Mouse (Mus musculus): ENCODE results near the gene Tmem164.
A peak's percentile ranks its signal among the peaks of the same experiment; 100 is the strongest.

Tmem164 gene

DNA sequence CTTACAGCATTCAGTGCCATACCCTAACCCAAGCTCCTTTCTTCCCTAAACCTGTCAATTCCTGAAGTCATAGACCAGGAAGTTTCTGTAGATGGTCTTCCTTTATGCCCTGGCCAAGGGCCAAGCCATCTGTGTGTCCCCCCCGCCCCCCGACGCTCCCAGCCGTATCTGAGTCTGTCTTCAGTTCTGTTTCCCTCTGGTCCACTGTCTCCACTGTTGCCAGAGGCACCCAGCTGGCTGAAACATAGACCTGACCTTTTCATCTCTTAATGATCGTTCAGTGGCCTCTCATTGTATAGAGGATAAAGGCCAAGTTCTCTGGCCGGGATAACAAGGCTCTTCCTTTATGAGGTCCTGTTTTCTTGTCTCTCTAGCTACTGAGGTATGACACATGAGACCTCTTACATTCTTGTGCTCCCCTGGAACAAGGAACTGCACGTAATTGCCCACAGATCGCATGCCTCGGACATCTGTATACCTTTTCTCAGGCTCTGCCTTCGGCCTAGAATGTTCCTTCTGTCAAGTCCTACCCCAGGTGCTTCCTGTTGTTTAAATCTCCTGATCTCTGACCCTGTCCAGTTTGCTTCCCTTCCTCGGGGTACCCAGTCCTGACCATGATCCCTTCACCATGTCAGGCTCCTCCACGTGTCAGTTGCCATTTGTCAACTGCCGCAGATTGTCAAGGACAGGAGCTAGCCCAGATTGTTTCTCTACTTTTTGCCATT, 147.1 kb downstream of the Tmem164 start:
- no peak for ATAC-seq (ENCODE audit: low TSS enrichment)

DNA sequence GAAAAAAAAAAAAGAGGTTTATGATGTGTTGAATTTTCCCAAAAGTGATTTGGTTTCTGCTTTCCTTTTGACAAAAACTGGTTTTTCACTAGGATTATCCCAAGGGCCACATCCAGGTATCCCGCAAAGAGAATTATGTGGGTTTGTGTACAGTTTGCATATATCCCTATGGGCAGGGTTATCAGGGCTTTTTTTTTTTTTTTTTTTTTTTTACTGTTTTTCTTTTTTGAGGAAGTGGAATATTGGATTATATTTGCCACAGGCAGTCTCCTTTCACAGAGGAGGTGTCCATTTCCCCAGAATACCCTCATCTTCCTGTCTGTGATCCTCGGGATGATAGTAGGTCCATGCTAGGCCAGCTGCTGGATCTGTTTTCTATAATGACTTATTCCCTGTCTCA, 148.1 kb downstream of the Tmem164 start:
- no peak for ATAC-seq (ENCODE audit: low TSS enrichment)

DNA sequence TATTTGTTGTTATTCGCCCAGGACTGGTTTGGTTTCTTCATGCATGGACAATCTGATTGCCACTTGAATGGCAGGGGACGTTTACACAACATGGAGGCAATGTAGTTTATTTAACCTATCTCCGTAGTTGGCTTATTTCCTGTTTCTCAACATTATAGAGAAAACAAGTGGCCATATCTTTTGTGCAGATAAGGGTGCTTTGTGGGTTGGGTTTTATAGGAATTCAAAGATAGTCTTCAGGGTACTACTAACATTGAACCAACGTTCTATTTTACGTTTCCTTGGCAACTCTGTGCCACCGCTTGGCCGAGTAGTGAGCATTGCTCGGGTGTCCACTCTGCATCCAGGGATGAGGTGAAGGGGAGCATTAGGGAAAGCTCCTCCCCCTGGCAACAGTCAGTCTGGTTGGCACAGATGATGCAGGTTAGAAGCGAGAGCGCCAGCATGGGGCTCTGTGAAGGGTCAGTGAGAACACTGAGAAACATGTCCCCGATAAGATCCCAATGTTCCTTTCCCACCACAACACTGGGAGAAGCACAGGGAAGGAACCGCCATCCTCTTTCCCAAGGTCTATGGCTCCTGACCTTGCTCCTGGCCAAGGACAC, 148.8 kb downstream of the Tmem164 start:
- no peak for ATAC-seq (ENCODE audit: low TSS enrichment)

DNA sequence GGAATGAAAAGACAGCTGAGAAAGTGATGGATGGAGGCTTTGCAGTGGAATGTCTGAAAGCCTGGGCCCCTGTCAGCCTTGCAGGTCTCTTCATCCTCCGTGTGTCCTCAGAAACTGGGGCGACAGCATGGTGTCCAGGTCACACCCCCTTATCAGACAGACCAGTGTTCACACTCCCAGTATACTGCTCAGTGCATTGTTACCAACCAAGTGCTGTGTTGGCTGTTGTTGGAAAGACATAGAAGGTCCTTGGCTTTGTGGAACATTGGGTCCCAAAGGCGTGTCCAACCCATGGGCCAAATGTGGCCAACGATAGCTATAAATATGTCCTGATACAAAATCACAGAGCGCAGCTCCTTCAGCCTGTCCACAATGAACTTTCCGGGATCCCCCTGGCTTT, 149.4 kb downstream of the Tmem164 start:
- ATAC-seq (ENCODE audit: low TSS enrichment): no peak

DNA sequence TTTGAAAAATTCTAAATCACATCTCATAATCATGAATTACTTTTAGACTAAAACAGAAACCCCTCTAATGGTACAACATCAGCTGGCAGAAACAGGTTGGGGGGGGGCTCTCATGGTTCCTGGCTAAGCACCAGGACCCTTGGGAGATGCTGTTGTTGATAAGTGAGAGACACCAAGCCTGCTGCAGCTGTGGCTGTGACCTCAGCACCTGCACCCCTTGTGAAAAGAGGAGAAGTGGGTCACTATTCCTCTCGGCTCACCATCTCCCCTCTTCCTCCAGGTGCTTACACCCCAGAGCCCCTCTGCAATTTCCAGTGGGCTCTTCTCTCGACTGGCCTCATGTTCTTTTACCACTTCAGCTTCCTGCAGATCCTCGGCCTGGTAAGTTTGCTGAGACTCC, 151.0 kb downstream of the Tmem164 start:
- ATAC-seq (ENCODE audit: low TSS enrichment): no peak

DNA sequence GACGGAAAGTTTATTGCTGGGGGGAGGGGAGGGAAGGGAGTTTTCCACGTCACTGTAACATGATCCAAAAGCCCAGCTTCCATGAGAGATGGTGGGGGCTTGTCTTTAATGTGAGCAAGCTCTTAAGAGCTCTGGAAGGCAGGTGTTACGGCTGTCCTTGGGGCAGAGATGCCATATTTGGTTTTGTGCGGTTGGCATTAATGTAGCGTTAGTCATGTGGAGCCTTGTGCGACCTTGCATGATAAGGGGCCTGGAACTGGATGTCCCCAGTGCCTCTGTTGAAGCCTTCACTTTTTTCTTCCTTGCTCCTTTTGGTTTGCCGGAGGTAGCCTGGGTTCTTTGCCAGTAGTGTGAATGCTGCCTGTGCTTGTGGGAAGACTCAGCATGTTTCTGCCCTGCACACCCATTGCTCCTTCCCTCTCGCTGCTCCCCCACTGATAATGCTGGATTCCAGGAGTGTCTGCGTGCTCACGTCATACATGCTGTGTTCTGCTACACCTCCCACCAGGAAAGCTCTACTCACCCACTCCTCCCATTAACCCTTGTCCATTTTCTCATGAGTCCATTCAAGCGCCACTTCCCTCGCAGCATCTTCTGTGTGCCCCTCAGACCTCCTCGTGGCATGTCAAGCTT, 152.1 kb downstream of the Tmem164 start:
- ATAC-seq (ENCODE audit: low TSS enrichment): no peak

DNA sequence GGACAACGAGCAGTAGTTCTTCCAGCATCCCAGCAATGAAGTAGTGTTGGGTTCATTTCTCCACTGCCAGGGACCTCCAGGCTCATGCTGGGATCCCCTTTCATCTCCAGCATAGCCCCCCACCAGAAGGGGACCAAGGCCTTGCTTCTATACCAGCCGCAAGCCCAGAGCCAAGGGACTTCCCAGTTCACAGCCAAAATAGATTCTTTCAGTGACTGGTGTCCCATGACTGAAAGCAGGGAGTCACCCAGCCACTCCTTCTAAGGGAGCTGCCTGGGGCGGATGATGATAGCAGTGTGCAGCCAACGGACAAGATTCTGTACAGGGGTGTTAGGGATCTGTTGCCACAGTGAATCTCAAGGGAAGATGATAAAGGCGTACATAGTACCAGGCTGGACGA, 153.6 kb downstream of the Tmem164 start:
- no peak for ATAC-seq (ENCODE audit: low TSS enrichment)

DNA sequence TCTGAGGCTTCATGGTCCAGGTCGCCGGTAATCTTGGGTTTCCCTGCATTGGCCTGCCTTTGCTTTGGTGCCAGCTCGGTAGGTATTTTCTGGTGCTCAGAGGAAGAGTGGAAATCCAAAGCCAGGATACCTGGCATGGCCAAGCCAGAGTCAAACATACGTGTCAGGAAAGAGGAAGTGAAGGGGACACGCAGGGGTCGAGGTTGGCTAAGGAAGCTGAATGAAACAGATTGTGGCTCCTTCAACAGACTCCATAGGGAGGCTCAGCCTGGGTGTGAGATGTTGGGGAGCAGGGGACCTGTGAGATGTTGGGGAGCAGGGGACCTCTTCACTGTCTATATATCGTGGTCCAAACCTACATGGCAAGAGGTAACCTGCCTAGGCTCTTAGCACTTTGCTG, 155.2 kb downstream of the Tmem164 start:
- no peak for ATAC-seq (ENCODE audit: low TSS enrichment)

DNA sequence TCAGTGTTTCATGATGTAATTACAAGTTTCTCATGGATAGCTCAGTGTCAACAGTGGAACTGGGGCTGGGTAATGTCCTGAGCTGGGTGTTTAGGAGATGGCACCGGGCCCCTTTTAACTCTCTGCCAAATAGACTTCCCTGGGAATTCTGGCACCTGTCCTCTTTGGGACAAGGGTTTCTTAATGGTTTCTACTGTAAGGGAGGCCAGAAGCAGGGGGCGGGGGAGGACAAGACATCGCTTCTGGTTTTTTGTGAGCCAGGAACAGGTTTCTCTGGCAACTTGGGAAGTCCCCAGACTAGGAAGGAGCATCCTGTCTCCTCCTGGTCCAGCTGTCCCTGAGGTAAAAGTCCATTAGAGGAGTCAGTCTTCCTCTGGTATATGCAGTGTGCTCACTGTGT, 156.1 kb downstream of the Tmem164 start:
- ATAC-seq (ENCODE audit: low TSS enrichment): no peak

DNA sequence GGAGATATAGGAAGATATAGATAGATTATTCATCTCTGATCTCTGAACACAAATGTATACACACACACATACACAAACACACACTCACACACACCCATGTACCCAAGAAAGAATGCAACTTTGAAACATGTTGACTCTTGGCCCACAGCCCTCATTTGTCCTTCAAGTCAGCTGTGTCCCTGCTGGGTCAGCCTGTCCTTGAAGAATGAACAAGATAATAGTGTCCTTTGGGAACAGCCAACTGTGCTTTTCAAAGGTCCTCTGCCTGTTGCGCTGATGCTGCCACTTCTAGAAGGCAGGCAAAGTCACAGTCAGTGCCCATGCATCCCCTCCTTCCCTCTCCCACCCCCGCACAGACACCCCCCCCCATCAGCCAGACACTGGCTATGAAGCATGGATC, 157.6 kb downstream of the Tmem164 start:
- no peak for ATAC-seq (ENCODE audit: low TSS enrichment)

DNA sequence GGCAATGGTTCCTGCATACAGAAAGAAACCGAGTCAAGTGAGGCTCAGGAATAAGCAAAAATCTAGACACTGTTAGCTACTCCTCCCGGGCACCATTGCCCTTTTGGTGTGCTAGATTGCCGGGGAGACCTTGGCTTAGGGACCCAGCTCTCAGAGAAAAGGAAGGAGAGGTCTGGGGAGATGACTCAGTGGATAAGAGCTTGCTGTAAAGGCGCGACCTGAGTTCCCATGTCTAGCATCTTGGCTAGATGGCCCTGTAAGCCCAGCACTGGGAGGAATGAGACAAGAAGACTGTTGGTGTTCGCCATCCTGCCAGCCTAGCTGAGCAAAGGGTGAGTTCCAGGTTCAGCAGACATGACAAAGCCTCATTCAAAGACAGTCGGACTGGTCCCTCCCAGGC, 158.2 kb downstream of the Tmem164 start:
- no peak for ATAC-seq (ENCODE audit: low TSS enrichment)

DNA sequence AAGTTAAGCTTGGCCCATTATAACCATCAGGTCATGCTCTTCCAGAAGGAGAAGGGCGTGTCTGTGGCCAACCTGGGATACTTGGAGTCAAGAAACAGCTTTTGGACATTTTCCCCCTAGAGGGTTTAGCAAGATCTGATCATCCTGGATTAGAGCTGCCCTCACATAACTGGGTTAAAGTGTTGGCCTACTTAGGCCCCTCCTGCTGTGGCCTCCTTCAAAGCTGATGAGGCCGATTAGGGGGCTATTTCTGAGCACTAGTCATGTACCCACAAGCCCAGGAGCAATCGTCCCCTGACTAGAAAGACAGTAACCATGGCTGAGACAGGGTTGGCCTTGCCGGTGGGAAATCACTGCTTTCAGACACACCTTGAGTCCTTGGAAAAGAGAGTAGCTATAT, 160.7 kb downstream of the Tmem164 start:
- no peak for ATAC-seq (ENCODE audit: low TSS enrichment)

DNA sequence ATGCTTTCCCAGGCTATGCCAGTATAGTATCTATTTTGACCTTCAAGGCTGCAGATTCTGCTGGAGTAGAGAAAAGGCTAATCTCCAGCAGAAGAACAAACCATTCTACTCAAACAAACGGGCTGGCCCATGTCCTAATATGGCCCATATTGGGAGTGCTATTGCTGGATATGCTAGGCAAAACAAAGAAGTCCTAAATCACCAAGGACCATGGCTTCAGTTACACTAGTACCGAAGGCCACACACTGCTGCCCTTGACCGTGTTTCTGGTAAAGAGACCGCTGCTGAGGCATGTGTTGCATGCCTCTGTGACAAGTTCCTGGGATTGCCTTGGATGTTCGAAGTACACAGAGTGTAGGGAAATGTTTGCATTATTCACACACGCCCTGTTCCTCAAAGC, 165.1 kb downstream of the Tmem164 start:
- ATAC-seq (ENCODE audit: low TSS enrichment): no peak

DNA sequence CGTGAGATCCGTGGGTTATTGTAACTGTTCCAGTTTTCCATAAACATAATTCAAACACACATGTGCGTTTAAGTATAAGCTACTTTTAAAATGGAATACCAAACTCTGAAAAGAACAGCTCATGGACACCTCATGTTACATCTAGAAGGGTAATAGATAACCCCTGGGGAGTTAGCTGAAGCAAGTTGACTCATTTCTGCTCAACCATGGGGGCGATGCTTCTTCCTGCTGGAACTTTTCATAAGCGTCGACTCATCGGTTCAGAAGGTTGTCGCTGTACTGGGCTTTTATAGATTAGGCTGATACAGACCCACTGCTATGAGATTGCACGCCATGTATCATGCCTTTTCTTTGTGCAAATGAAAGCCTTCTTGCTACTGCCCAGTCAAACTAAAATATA, 166.8 kb downstream of the Tmem164 start:
- ATAC-seq (ENCODE audit: low TSS enrichment): no peak

DNA sequence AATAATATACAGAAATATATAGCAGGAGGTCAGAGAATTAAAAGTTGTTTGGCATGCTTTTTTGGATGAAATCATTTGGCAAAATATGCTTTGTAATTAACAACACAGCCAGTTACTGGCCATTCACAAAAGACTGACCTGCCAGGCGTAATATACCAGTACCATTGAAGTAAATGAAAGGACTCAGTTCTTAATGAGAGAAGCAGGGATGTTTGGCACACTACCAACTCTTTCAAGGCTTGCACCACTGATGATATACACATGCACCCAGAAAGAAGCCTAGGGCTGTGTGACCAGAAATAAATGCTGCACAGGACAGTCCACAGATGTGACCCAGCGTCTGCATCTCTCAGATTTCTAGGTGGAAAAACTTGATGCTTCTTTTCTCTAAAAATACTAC, 188.6 kb downstream of the Tmem164 start:
- no peak for ATAC-seq (ENCODE audit: low TSS enrichment)

DNA sequence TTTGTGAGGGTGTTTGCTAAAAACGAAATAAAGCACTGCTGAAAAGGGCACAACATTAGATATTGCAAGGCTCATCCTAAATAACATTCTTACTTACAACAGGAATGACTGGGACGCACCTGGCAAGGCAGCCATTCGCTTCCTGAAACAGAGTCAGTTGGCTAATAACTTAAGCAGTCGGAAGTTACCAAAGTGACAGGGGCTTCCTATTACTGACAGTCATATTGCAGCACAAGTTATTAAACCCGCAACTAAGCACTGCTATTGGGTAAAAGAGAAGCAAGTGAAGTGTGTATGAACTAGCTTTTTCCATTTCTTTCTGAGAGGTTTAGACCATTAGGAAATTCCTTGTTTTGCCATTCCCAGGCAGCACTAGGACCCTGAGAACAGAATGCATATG, 201.0 kb downstream of the Tmem164 start:
- no peak for ATAC-seq (ENCODE audit: low TSS enrichment)

DNA sequence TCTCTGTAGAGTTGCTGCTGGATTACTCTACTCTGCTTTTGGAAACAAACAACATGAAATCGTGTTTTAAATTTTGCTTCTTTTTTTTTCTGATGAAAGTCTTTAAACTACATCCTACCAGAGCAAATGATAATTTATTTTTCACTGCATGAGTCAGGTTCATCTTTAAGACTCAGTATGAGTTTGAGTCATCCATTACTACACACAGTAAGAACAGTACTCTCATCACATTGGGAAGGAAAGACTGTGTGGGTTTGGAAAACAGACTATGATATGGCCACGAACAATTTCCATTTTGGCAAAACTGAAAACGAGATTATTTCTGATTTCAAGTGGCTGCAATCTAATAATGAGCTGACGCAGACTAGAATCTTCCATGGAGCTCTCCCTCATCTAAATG, 202.4 kb downstream of the Tmem164 start:
- peak; percentile 95 for ATAC-seq (ENCODE audit: low TSS enrichment)

DNA sequence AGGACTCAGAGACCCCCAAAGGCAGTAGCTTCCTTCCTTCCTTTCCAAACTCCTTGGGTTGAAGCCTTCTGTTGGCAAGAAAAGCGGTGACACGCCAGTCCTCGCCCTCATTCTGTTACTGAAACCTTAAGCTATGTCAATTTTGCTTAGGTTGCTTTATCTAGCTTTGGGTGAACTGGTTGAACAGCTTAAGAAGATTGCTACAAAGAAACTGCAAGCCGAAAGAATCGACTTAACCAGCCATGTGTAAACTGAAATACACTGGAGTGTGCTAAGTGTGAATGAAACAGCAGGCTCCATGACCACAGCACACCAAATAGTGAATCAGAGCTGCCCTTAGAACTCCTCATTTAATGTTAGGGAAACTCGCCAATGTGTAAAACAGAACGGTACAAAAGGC, 204.8 kb downstream of the Tmem164 start:
- no peak for ATAC-seq (ENCODE audit: low TSS enrichment)
